Mouse (Mus musculus): ENCODE data around the gene Lgi4. TPM values are rescaled to one million over a fixed set of nuclear protein-coding genes. Genes with fewer than 3 reads are reported as not detected.

Lgi4 gene
- polyA plus RNA-seq, 1 experiment: not detected

GRCm38 (mm10) chr7:31085171-31085570 lies 26.0 kb downstream of the Lgi4 start:
- no peak overlapping the region for H3ac ChIP-seq (ENCODE audit: control insufficient read depth, insufficient read length)
- TF ChIP-seq CEBPB (IDR thresholded peaks at IDR 0.05; ENCODE audit: insufficient read depth, poor library complexity, severe bottlenecking): no peak
- no peaks in the 10 kb centered on the region for H3K79me2 ChIP-seq (ENCODE audit: control insufficient read depth, insufficient read depth)
- no peak overlapping the region for H3K4me3 ChIP-seq
- H3K36me3 ChIP-seq (ENCODE audit: control insufficient read depth, insufficient read depth): no peaks in the 10 kb centered on the region
- H3K4me2 ChIP-seq (ENCODE audit: low read depth): no peak overlapping the region
- no peaks in the 10 kb centered on the region for H3K27me3 ChIP-seq (ENCODE audit: control insufficient read depth, insufficient read depth, insufficient read length)

- H3K79me2 ChIP-seq (ENCODE audit: control insufficient read depth, insufficient read depth): no peaks in the 10 kb centered on the region
- no peak overlapping the region for H3K4me2 ChIP-seq (ENCODE audit: low read depth)
- TF ChIP-seq CEBPB (IDR thresholded peaks at IDR 0.05; ENCODE audit: insufficient read depth, poor library complexity, severe bottlenecking) (no peak), POLR2AphosphoS2 (IDR thresholded peaks at IDR 0.05; ENCODE audit: insufficient read length, low read depth) (no peak), SRF (IDR thresholded peaks at IDR 0.05; ENCODE audit: control insufficient read depth, insufficient read length, low read depth) (no peak), MAX (IDR thresholded peaks at IDR 0.05; ENCODE audit: low read depth) (no peak), TCF3 (IDR thresholded peaks at IDR 0.05; ENCODE audit: insufficient read length, low read depth) (no peak), REST (IDR thresholded peaks at IDR 0.05; ENCODE audit: insufficient read depth, insufficient read length) (no peak), E2F4 (IDR thresholded peaks at IDR 0.05; ENCODE audit: insufficient read depth) (no peak)
- no peak overlapping the region for H3ac ChIP-seq (ENCODE audit: control insufficient read depth, insufficient read length)
- no peaks in the 10 kb centered on the region for H3K36me3 ChIP-seq (ENCODE audit: control insufficient read depth, insufficient read depth)
- H3K27me3 ChIP-seq (ENCODE audit: control insufficient read depth, insufficient read depth, insufficient read length): no peaks in the 10 kb centered on the region
- H3K4me3 ChIP-seq: no peak overlapping the region
Observed at GRCm38 (mm10) chr7:31086175-31086755, 27.1 kb downstream of the Lgi4 start.

- Histone ChIP-seq H3K4me3 (no peak overlapping the region), H3K36me3 (ENCODE audit: control insufficient read depth, insufficient read depth) (no peaks in the 10 kb centered on the region), H3K79me2 (ENCODE audit: control insufficient read depth, insufficient read depth) (no peaks in the 10 kb centered on the region), H3K4me2 (ENCODE audit: low read depth) (no peak overlapping the region), H3ac (ENCODE audit: control insufficient read depth, insufficient read length) (no peak overlapping the region), H3K27me3 (ENCODE audit: control insufficient read depth, insufficient read depth, insufficient read length) (no peaks in the 10 kb centered on the region)
- TF ChIP-seq POLR2AphosphoS2 (IDR thresholded peaks at IDR 0.05; ENCODE audit: insufficient read length, low read depth) (no peak), SRF (IDR thresholded peaks at IDR 0.05; ENCODE audit: control insufficient read depth, insufficient read length, low read depth) (no peak), TCF12 (IDR thresholded peaks at IDR 0.05; ENCODE audit: insufficient read depth, poor library complexity, severe bottlenecking) (no peak), USF1 (IDR thresholded peaks at IDR 0.05; ENCODE audit: low read depth) (no peak), TCF3 (IDR thresholded peaks at IDR 0.05; ENCODE audit: insufficient read length, low read depth) (no peak), CEBPB (IDR thresholded peaks at IDR 0.05; ENCODE audit: insufficient read depth, poor library complexity, severe bottlenecking) (no peak), E2F4 (IDR thresholded peaks at IDR 0.05; ENCODE audit: insufficient read depth) (no peak), MYOD1 (IDR thresholded peaks at IDR 0.05; ENCODE audit: control insufficient read depth in 1 of 3, insufficient read length in 2 of 3, low read depth in 2 of 3) (no peak), MAX (IDR thresholded peaks at IDR 0.05; ENCODE audit: low read depth) (no peak), MYOG (IDR thresholded peaks at IDR 0.05; ENCODE audit: control insufficient read depth in 1 of 3, insufficient read depth in 1 of 3, insufficient read length in 2 of 3, low read depth in 2 of 3) (no peak), REST (IDR thresholded peaks at IDR 0.05; ENCODE audit: insufficient read depth, insufficient read length) (no peak), POLR2A (IDR thresholded peaks at IDR 0.05; ENCODE audit: insufficient read length, low read depth) (no peak)
Observed at GRCm38 (mm10) chr7:31087262-31087661, 28.1 kb downstream of the Lgi4 start.

GRCm38 (mm10) chr7:31088206-31088605 lies 29.1 kb downstream of the Lgi4 start:
- Histone ChIP-seq H3K27me3 (ENCODE audit: control insufficient read depth, insufficient read depth, insufficient read length) (no peaks in the 10 kb centered on the region), H3K4me2 (ENCODE audit: low read depth) (no peak overlapping the region), H3K4me3 (no peak overlapping the region), H3K79me2 (ENCODE audit: control insufficient read depth, insufficient read depth) (no peaks in the 10 kb centered on the region), H3ac (ENCODE audit: control insufficient read depth, insufficient read length) (no peak overlapping the region), H3K36me3 (ENCODE audit: control insufficient read depth, insufficient read depth) (no peaks in the 10 kb centered on the region)
- TF ChIP-seq REST (IDR thresholded peaks at IDR 0.05; ENCODE audit: insufficient read depth, insufficient read length) (no peak), E2F4 (IDR thresholded peaks at IDR 0.05; ENCODE audit: insufficient read depth) (no peak), CEBPB (IDR thresholded peaks at IDR 0.05; ENCODE audit: insufficient read depth, poor library complexity, severe bottlenecking) (no peak), TCF3 (IDR thresholded peaks at IDR 0.05; ENCODE audit: insufficient read length, low read depth) (no peak), MAX (IDR thresholded peaks at IDR 0.05; ENCODE audit: low read depth) (no peak), SRF (IDR thresholded peaks at IDR 0.05; ENCODE audit: control insufficient read depth, insufficient read length, low read depth) (no peak), MYOD1 (IDR thresholded peaks at IDR 0.05; ENCODE audit: control insufficient read depth in 1 of 3, insufficient read length in 2 of 3, low read depth in 2 of 3) (no peak), POLR2AphosphoS2 (IDR thresholded peaks at IDR 0.05; ENCODE audit: insufficient read length, low read depth) (no peak), USF1 (IDR thresholded peaks at IDR 0.05; ENCODE audit: low read depth) (no peak), TCF12 (IDR thresholded peaks at IDR 0.05; ENCODE audit: insufficient read depth, poor library complexity, severe bottlenecking) (no peak), MYOG (IDR thresholded peaks at IDR 0.05; ENCODE audit: control insufficient read depth in 1 of 3, insufficient read depth in 1 of 3, insufficient read length in 2 of 3, low read depth in 2 of 3) (no peak), POLR2A (IDR thresholded peaks at IDR 0.05; ENCODE audit: insufficient read length, low read depth) (no peak)

- Histone ChIP-seq H3K79me2 (ENCODE audit: control insufficient read depth, insufficient read depth) (no peaks in the 10 kb centered on the region), H3ac (ENCODE audit: control insufficient read depth, insufficient read length) (no peak overlapping the region), H3K36me3 (ENCODE audit: control insufficient read depth, insufficient read depth) (no peaks in the 10 kb centered on the region), H3K27me3 (ENCODE audit: control insufficient read depth, insufficient read depth, insufficient read length) (peaks cover 12% of the 10 kb centered on the region), H3K4me3 (no peak overlapping the region), H3K4me2 (ENCODE audit: low read depth) (no peak overlapping the region)
- TF ChIP-seq MYOG (IDR thresholded peaks at IDR 0.05; ENCODE audit: control insufficient read depth in 1 of 3, insufficient read depth in 1 of 3, insufficient read length in 2 of 3, low read depth in 2 of 3) (no peak), REST (IDR thresholded peaks at IDR 0.05; ENCODE audit: insufficient read depth, insufficient read length) (no peak)
Observed at GRCm38 (mm10) chr7:31089721-31090120, 30.6 kb downstream of the Lgi4 start.
